Mouse (Mus musculus) myocyte (in vitro differentiated cells): ENCODE measurements around the gene Art3.

Experiments
- E2F4 ChIP-seq: IDR thresholded peaks from one replicate; pipeline ENCODE4 v1.6.1; 2011; ENCODE audit warnings: mild to moderate bottlenecking, control low read depth, moderate library complexity; ENCODE audit not compliant: insufficient read depth
- MAX ChIP-seq: IDR thresholded peaks from one replicate; pipeline ENCODE4 v1.6.1; 2011; ENCODE audit warnings: low read depth, mild to moderate bottlenecking, control low read depth
- MYOG ChIP-seq, 3 experiments: IDR thresholded peaks; one replicate each; pipeline ENCODE4 v1.6.1; 2011; ENCODE audit warnings: control low read depth in 2 of 3, low read depth in 2 of 3, mild to moderate bottlenecking in 2 of 3; ENCODE audit not compliant: insufficient read length in 2 of 3, control insufficient read depth in 1 of 3, insufficient read depth in 1 of 3
- POLR2A ChIP-seq: IDR thresholded peaks from one replicate; pipeline ENCODE4 v1.6.1; 2011; ENCODE audit warnings: low read depth, mild to moderate bottlenecking, control low read depth, moderate library complexity; ENCODE audit not compliant: insufficient read length

- no peak for TF ChIP-seq POLR2A
- no peak for TF ChIP-seq MYOG (IDR thresholded peaks at IDR 0.05; ENCODE audit: control insufficient read depth in 1 of 3, insufficient read depth in 1 of 3, insufficient read length in 2 of 3, low read depth in 2 of 3)
- no peak for TF ChIP-seq MAX
- no peak for TF ChIP-seq E2F4
These were observed 81.8 kb downstream of the Art3 start for GRCm38 (mm10) chr5:92413271-92413981.
